Mouse (Mus musculus) stomach, embryonic 16.5 days (tissue): Measurements from ENCODE around the gene Uts2r. TPM values are rescaled to one million over a fixed set of nuclear protein-coding genes. Genes with fewer than 3 reads are reported as not detected.

Source experiments
- ATAC-seq: fragments of 200-750 bp; cut with Nextera tagmentation; 2 replicates; pipeline ENCODE4 v1.8.0; 2017; ENCODE audit warnings: moderate number of reproducible peaks, moderate TSS enrichment; ENCODE audit not compliant: insufficient read depth, low FRiP score
- H3K27ac ChIP-seq: fragments of 300-500 bp; sonication (generic); 2 replicates; pipeline ENCODE4 v1.5.1; 2014; ENCODE audit warnings: low read length
- H3K27me3 ChIP-seq: fragments of 300-500 bp; sonication (generic); 2 replicates; pipeline ENCODE4 v1.6.1; 2014; ENCODE audit warnings: low read length, control low read depth, mixed read lengths; ENCODE audit not compliant: control insufficient read depth, insufficient read depth
- H3K36me3 ChIP-seq: fragments of 300-500 bp; sonication (generic); 2 replicates; pipeline ENCODE4 v1.6.1; 2014; ENCODE audit warnings: low read length; ENCODE audit not compliant: control insufficient read depth, insufficient read depth
- H3K4me1 ChIP-seq: fragments of 300-500 bp; sonication (generic); 2 replicates; pipeline ENCODE4 v1.6.1; 2014; ENCODE audit warnings: low read length, control low read depth, mixed read lengths; ENCODE audit not compliant: control insufficient read depth, insufficient read depth
- H3K4me2 ChIP-seq: fragments of 300-500 bp; sonication (generic); 2 replicates; pipeline ENCODE4 v1.6.1; 2014; ENCODE audit warnings: low read depth, low read length, mixed read lengths
- H3K4me3 ChIP-seq: fragments of 300-500 bp; sonication (generic); replicated peaks from 2 replicates; pipeline ENCODE4 v1.5.1; 2014; ENCODE audit warnings: mild to moderate bottlenecking, low read length
- H3K9ac ChIP-seq: fragments of 300-500 bp; sonication (generic); 2 replicates; pipeline ENCODE4 v1.6.1; 2014; ENCODE audit warnings: low read length
- H3K9me3 ChIP-seq: fragments of 300-500 bp; sonication (generic); replicated peaks from 2 replicates; pipeline ENCODE4 v1.6.1; 2016; ENCODE audit warnings: low read length, control low read depth; ENCODE audit not compliant: control insufficient read depth
- WGBS: fragments of 180-500 bp; shearing (Covaris S2); extraction: QIAGEN DNeasy Blood & Tissue Kit; methylation state at CpG from one replicate; pipeline ENCODE4 v1.1.7; 2014; 5-methylcytosine and 5-hydroxymethylcytosine counted together
- polyA plus RNA-seq: library from polyadenylated mRNA; unstranded; fragments of >200 nt; fragmentation: Nextera tagmentation; extraction: Ambion mirVana; gene quantifications from 2 replicates; pipeline ENCODE4 v1.2.1, GENCODE M21; 2015

Uts2r gene
- 0.08 TPM in 1 of 2 replicates, not detected in the other for polyA plus RNA-seq

DNA sequence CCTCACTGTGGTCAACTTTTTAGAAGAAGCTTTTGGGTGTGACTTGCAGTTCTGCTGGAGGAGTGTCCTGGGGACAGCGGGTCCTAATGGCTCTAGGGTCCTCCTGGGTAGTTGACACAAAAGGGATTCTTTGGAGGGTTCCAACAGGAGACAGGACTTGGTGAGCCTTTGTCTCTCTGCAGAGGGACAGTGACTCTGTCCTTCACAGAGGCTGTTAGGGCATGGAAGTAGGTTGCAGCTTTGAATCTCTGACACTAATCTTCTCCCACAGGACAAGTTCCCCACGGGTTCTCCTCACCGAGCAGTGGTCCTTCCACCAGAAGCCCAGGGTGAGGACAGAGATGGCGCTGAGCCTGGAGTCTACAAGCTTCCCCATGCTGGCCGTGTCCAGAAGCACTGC, at the start of gene Uts2r:
Uts2r (plus strand) TSS at position 301 of the 400 bp plus-strand sequence.
- H3K4me3 ChIP-seq = no peak within 1 kb of the TSS
- H3K9ac ChIP-seq = no peak within 1 kb of the TSS
- 93% methylated on average over 5 of the region's 5 CpGs for WGBS
- H3K4me1 ChIP-seq = no peaks in the 10 kb centered on the region
- H3K4me2 ChIP-seq = no peak within 1 kb of the TSS
- no peak within 1 kb of the TSS for H3K27ac ChIP-seq
- no peak for ATAC-seq
- H3K27me3 ChIP-seq = peaks cover 31% of the 10 kb centered on the region
- H3K36me3 ChIP-seq = no peaks in the 10 kb centered on the region
- H3K9me3 ChIP-seq = no peaks in the 10 kb centered on the region

- Histone ChIP-seq H3K36me3 (no peaks in the 10 kb centered on the region), H3K4me3 (no peak overlapping the region), H3K4me1 (peaks cover 4% of the 10 kb centered on the region; the same call in 1 of the 2 replicates), H3K27me3 (no peaks in the 10 kb centered on the region), H3K4me2 (no peak overlapping the region), H3K9me3 (no peaks in the 10 kb centered on the region), H3K9ac (no peak overlapping the region), H3K27ac (no peak overlapping the region)
- 85% methylated on average over 3 of the region's 3 CpGs for WGBS
- ATAC-seq = no peak
These were observed 49.0 kb upstream of the Uts2r start for GRCm38 (mm10) chr11:121111051-121111450.

GRCm38 (mm10) chr11:121111601-121112000, 48.5 kb upstream of the Uts2r start:
- no peak for ATAC-seq
- H3K4me1 ChIP-seq = peaks cover 4% of the 10 kb centered on the region; the same call in 1 of the 2 replicates
- WGBS = 72% methylated on average over 1 of the region's 1 CpGs
- H3K4me2 ChIP-seq = no peak overlapping the region
- no peak overlapping the region for H3K27ac ChIP-seq
- H3K4me3 ChIP-seq = no peak overlapping the region
- H3K9ac ChIP-seq = no peak overlapping the region
- H3K9me3 ChIP-seq = no peaks in the 10 kb centered on the region
- no peaks in the 10 kb centered on the region for H3K27me3 ChIP-seq
- H3K36me3 ChIP-seq = no peaks in the 10 kb centered on the region

DNA sequence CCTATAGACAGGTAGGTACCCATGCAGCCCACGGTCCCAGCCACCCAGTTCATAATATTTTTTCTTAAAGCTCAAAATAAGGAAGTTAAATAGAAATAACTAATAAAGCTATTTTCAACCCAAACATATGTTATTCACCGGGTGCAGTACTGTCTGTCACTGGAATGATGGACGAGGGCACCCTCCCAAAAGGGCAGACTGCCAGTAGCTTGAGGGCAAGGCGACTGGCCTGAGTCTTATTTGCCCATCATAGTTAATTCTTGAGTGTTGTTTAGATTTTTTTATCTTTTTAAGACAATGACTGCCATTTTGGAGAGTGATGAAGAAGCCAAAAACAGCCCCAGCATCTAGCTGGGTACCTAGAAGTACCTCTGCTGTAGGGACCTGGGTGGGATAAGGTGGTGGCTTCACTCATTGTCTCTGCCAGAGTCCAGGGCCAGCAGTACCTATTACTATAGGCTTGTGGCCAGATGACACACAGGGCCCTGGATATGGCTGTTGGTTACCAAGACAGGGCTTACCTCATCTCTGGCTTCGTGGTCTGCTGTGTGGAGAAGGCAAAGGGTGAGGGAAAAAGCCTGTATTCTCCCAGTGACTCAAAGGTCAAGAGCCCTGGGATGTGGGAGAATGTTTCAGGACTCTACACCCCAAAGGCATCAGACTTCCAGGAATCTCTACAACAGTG, 47.8 kb upstream of the Uts2r start:
- H3K27me3 ChIP-seq = no peaks in the 10 kb centered on the region
- 74% methylated on average over 5 of the region's 5 CpGs for WGBS

GRCm38 (mm10) chr11:121118106-121118505, 42.0 kb upstream of the Uts2r start:
- 94% methylated on average over 18 of the region's 18 CpGs for WGBS
- Histone ChIP-seq H3K27ac (no peak overlapping the region), H3K36me3 (no peaks in the 10 kb centered on the region), H3K4me3 (no peak overlapping the region), H3K27me3 (no peaks in the 10 kb centered on the region), H3K9me3 (no peaks in the 10 kb centered on the region), H3K4me1 (no peaks in the 10 kb centered on the region), H3K4me2 (no peak overlapping the region), H3K9ac (no peak overlapping the region)
- ATAC-seq = no peak

More for the DNA sequence above, 47.8 kb upstream of the Uts2r start:
- no peak overlapping the region for H3K27ac ChIP-seq
- H3K9me3 ChIP-seq = no peaks in the 10 kb centered on the region
- H3K36me3 ChIP-seq = no peaks in the 10 kb centered on the region
- no peak for ATAC-seq
- H3K9ac ChIP-seq = no peak overlapping the region
- H3K4me1 ChIP-seq = peaks cover 4% of the 10 kb centered on the region; the same call in 1 of the 2 replicates
- H3K4me2 ChIP-seq = no peak overlapping the region
- H3K4me3 ChIP-seq = no peak overlapping the region

- 79% methylated on average over 3 of the region's 3 CpGs for WGBS
These were observed 41.5 kb upstream of the Uts2r start, which contains the start of gene Tex19.2 for GRCm38 (mm10) chr11:121118577-121118976. Gene Tex19.2, minus strand, starts transcription at chr11:121118677.

DNA sequence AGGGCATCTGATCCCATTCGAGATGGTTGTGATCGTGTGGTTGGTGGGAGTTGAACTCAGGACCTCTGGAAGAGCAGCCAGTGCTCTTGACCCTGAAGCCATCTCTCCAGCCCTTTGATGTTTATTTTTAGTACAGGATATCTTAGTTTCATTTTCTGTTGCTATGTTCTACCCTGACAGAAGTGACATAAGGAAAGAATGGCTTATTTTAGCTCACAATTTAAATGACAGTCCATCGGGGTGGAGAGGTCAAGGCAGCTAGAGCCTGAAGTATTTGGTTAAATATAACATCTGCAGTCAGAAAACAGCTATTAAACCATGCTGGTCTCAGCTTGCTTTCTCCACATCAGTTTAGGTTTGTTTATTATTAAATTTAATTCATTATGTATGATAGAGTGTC, 38.9 kb upstream of the Uts2r start:
- Histone ChIP-seq H3K27me3 (no peaks in the 10 kb centered on the region), H3K36me3 (no peaks in the 10 kb centered on the region), H3K9me3 (no peaks in the 10 kb centered on the region), H3K4me3 (no peak overlapping the region), H3K4me1 (no peaks in the 10 kb centered on the region), H3K9ac (no peak overlapping the region), H3K4me2 (no peak overlapping the region), H3K27ac (no peak overlapping the region)
- WGBS = 47% methylated on average over 3 of the region's 3 CpGs
- no peak for ATAC-seq

More at GRCm38 (mm10) chr11:121118577-121118976, 41.5 kb upstream of the Uts2r start, which contains the start of gene Tex19.2:
- H3K27ac ChIP-seq = no peak within 1 kb of the TSS
- ATAC-seq = no peak
- H3K9ac ChIP-seq = no peak within 1 kb of the TSS
- no peaks in the 10 kb centered on the region for H3K36me3 ChIP-seq
- no peaks in the 10 kb centered on the region for H3K4me1 ChIP-seq
- H3K4me3 ChIP-seq = no peak within 1 kb of the TSS
- H3K9me3 ChIP-seq = no peaks in the 10 kb centered on the region
- H3K27me3 ChIP-seq = no peaks in the 10 kb centered on the region
- H3K4me2 ChIP-seq = no peak within 1 kb of the TSS

DNA sequence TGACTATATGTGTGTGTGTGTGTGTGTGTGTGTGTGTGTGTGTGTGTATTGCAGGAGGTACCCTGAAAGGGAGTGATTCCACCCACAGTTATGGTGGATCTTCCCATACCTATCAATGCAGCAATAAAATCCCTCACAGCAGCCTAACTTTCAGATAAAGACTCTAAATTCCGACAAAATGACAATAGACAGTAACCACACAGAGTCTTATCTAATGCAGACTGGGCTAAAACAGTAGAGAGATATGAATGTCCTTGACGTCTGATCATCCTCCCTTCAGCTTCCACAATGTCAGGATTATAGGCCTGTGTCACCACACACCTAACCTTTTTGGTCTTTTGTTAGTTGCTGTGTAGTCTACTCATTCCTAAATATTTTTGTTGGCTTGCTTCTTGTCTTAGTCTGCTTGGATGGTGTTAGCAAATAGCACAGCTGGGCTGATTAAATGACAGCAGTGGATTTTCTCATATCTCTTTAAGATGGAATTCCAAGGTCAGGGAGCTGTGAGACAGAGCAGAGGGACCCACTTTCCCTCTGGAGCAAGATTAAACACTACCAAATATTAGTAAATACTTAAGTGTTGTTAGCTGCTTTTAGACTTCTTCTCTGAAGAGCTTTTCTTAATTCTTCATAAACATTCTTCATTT, 37.9 kb upstream of the Uts2r start:
- 47% methylated on average over 2 of the region's 2 CpGs for WGBS
- no peak for ATAC-seq

GRCm38 (mm10) chr11:121123438-121123837, 36.6 kb upstream of the Uts2r start:
- ATAC-seq = no peak
- Histone ChIP-seq H3K36me3 (no peaks in the 10 kb centered on the region), H3K9ac (no peak overlapping the region), H3K4me3 (no peak overlapping the region), H3K9me3 (no peaks in the 10 kb centered on the region), H3K27me3 (no peaks in the 10 kb centered on the region), H3K4me2 (no peak overlapping the region), H3K4me1 (no peaks in the 10 kb centered on the region), H3K27ac (no peak overlapping the region)
- 90% methylated on average over 4 of the region's 4 CpGs for WGBS

More for the DNA sequence above, 37.9 kb upstream of the Uts2r start:
- H3K27me3 ChIP-seq = no peaks in the 10 kb centered on the region
- no peak overlapping the region for H3K4me2 ChIP-seq
- no peaks in the 10 kb centered on the region for H3K9me3 ChIP-seq
- no peak overlapping the region for H3K4me3 ChIP-seq
- H3K27ac ChIP-seq = no peak overlapping the region
- H3K36me3 ChIP-seq = no peaks in the 10 kb centered on the region
- H3K9ac ChIP-seq = no peak overlapping the region
- no peaks in the 10 kb centered on the region for H3K4me1 ChIP-seq
